Mouse (Mus musculus): ENCODE results near the gene Dnajc22.
A peak's percentile ranks its signal among the peaks of the same experiment; 100 is the strongest.

The Dnajc22 gene

DNA sequence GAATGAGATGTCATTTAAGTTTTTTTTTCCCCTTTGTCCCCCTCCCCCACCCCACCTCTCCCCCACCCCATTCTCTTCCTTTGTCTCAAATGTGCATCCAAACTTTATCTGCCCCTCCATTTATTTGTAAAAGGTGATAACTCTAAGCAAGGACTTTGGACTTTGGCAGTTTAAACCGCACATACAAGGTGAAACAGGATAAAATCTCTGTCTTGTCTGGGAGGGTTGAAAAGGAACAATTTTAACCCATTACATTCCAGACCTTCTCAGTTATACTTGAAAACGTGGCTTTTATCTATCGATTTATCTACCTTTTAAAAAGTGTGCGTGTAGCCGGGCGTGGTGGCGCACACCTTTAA lies 22.1 kb downstream of the Dnajc22 start:
- DNase-seq (ENCODE audit: low spot score): no peak

DNA sequence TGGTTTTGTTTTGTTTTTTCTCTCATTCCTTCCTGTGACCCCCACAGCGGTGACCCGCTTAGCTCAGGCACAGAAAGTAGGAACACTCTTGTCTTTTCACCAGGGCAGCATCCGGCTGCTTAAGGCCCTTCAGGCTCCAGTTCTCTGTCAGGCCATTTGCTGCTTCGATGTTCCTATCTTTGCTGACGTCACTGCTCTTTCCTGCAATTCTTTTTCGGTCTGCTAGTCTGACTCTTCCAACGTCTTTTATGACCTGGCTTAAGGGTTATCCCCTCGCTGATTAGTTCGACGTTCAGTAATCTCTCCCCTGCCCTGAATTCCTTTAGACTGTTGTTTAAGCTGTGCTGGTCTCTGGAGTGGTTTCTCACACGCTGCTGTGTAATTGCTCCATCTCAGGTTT lies 23.6 kb downstream of the Dnajc22 start:
- DNase-seq (ENCODE audit: low spot score): no peak

DNA sequence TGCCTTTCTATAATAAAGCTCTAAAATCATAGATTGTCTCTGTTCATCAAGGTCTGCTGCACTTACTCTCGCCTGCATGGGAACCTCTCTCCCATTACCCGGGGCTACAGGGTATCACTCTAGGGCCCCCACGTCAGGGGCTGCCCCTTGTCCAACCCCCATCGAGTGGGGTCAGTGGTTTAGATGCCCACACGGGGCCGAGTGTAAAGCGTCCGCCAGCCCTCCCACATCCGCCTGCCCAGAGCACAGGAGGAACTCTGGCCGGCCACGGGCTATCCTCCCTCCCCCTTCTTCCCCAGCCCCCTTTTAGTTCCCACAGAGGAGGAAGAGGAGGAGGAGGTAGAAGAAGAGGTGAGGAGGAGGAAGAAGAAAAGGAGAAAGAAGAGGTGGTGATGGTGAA lies 27.8 kb downstream of the Dnajc22 start:
- no peak for DNase-seq (ENCODE audit: low spot score)

DNA sequence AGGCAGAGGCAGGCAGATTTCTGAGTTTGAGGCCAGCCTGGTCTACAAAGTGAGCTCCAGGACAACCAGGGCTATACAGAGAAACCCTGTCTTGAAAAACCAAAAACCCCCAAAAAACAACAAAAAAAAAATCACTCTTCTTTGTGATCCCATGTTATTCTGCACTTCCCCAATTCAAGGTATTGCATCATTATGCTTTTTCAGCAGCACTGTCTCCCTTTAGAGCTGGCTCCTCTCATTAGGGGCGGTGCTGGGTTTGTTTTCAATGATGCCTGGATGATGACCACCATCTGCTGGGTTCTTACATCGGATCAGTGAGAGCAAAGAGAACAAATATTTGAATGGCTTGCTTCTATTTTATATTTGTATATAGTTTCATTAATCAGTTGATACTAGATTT lies 29.7 kb downstream of the Dnajc22 start:
- no peak for DNase-seq (ENCODE audit: low spot score)

DNA sequence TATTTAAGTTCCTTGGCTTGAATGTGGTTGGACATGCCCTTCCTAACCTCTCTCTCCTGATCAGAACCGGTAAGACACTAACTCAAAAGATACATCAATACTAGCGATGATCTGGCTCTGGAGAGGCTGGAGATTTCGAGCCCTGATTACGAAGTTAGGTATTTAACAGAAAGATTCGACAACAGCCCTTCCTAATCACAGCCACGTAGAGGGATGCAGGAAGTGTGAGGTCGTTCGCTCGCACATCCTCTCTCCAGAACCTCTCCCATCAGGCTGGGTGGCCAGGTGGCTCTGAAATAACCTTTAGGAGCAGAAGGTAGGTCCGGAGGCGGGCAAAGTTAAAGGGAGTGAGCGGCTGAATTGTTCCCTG lies 32.7 kb downstream of the Dnajc22 start, which contains the start of gene Spats2:
TSS of gene Spats2 (plus strand) at position 206 of the 370 bp plus-strand sequence.
- DNase-seq (ENCODE audit: low spot score): no peak

DNA sequence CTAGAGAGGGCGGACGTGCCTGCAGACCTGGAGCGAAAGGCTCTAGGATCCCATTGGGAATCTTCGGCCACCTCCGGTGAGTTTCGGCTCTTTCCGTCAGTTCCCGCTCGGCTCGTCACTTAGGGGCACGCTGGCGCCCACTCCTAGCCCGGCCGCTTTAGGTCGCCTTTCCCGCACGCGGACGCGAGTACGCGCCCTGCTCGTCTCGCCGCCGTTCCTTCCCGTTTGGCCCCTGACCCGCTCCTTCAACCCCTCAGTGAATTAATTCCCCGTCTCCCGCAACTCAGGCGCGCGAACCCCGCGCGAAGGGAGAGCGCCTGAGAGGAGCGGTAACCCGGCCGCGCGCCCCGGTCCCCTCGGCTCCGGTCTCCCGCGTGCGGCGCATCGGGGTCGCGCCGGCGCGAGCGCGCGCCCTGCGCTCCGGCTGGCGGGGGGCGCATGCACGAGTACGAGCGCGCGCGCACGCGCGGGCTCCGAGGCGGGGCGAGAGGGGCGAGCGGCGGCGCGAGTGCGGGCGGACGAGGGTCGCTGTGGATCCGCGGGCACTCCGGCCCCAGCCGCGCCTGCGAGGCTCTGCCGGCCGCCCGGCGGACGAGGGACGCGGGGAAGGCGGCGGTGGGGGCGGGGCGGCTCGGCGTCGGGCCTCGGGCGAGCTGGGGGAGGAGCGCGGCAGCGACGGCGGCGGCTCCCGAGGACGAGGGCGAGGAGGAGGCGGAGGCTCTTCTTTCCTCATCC lies 33.3 kb downstream of the Dnajc22 start:
- DNase-seq (ENCODE audit: low spot score): peak; percentile 94

DNA sequence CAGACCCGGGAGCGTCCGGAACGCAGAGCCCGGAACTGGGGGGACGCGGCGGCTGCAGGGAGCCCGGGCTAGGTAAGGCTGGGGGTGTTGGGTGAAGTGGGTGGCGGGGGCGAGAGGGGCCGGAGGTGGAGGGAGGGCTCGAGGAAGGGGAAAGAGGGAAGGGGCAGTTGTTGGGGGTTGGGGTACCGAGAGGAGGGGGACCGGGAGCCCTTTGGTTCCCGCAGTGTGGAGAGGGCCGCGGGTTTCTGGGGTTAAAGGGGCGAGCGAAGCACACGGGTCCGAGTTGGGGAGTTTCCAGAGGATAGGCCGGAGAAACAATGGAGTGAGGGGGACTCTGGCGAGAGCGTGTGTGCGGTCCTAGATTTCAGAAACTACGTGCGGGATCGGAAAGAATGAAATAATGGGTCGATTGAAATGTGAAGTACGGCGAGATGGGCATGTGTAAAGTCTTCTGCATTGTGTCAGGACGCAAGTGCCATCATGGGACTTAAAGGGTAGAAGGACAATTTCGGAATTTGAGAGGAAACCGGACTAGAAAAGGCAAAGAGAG lies 33.9 kb downstream of the Dnajc22 start:
- no peak for DNase-seq (ENCODE audit: low spot score)

DNA sequence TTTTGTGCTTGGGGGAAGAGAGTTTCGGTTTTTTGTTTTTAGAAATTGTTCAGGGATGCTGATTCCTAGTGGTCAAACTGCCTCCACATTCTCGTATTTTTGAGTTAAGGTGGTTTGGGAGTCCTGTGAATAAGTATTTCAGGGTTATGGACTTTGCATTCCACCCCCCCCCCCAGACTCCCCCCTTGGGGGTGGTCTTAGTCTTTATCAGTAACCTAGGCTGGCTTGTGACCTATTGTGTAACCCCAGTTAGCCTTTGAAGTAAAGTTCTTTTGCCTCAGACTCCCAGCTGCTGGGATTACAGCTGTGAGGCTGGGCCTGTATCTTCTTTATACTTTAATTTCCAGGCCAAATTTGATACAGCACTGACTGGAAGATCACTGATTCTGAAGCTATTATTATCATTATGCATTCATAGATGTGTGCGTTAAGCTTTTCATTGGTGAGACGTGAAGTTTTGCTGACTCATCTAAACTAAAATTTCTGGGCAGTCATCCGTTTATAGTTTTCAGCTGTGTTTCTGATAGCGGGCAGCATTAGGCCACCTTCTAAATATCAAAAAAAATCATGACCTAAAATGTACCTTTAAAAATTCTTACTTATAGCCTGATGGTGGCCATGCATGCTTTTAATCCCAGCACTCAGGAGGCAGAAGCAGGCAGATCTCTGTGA lies 35.0 kb downstream of the Dnajc22 start:
- DNase-seq (ENCODE audit: low spot score): no peak

DNA sequence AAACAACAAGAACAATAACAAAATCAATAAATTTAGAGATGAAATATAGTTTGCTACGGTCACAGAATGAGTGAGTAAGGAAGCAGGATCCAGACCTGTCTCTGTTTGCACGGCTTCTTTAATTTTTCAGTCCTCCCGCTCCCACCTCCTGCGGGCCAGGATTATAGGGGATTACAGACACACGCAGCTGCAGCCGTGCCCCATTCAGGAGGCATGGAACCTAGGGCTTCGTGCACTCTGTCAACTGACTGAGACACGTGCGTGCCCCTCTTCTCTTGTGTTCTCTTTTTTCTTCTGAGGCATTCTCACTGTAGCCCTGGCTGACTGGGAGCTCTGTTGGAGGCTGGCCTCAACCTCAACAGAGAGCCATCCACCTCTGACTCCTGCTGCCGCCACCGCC lies 36.5 kb downstream of the Dnajc22 start:
- DNase-seq (ENCODE audit: low spot score): no peak

DNA sequence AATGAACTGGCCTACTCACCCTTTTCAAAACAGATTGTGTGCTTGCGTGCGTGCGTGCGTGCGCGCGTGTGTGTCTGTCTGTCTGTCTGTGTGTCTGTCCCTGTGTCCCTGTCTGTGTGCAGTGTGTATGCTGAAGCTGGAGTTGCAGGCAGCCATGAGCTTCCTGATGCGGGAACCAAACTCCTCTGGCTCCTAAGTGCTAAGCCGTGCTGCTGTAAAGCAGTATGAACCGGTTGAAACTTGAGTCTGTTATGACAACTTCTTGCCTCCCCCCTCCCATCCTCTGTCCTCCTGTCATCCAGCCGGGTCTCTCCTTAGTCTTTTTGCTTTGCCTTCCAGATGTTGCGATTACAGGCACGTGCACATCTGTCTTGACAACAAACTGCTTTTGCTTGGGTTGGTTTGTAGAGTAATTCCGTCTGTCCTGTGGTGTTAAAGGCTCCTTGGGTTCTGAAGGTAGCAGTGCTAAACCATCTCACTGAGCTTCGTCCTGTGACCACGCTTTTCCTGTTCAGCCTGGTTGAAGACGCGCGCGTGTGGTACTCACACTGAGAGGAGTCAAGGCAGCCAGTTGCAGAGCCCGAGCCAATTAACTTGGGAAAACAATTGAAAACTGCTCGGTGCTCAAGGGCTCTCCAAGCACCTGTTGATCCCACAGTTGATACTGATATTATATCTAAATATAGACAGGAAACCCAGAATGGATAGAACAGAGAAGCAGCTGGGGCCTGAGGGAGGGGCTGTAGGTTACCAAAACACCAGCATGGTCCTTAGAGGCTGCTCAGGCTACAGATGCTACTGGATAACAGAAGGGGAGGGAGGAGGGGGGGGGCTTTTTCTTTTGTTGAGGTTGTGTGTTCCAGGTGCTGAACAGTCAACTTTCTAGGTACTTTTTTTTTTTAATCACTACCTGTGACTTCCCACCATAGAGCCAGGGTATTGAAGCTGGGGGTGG lies 37.3 kb downstream of the Dnajc22 start:
- DNase-seq (ENCODE audit: low spot score): no peak

DNA sequence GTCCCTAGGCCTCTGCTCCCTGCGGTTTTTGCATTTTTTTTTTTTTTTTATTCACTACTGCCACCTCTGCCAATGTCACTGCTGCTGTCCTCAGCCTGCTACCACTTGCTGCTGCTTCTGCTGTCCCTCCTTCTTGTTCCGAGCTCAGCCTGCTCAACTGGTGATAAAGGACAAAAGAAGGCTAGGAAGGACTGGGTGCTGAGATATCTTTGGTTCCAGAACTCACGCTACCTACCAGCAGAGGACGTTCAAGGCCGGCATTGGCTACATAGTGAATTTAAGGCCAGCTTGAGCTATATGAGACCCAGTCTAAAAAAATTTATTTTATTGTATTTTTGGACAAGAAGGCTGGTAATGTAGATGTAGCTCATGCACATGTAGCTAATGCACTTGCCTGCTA lies 45.4 kb downstream of the Dnajc22 start:
- DNase-seq (ENCODE audit: low spot score): peak; percentile 28

DNA sequence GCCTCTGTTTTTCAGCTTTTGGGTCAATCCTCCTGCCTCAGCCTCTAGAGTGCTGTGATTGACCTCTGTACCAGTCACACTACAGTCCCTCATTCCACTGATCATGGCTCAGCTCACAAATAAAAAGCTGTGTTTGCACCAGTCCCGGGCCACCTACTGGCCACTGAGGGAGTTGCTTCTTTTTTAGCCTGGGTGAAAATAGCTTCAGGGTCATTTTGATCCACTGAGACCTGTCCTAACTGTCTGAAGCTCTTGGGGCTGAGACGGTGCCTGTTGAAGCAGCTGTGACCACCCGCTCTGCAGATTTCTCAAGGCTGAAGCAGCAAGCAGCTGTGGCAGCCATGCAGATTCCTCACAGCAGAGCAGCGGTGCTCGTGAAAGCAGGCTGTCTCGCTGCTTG lies 46.7 kb downstream of the Dnajc22 start:
- DNase-seq (ENCODE audit: low spot score): peak; percentile 71

DNA sequence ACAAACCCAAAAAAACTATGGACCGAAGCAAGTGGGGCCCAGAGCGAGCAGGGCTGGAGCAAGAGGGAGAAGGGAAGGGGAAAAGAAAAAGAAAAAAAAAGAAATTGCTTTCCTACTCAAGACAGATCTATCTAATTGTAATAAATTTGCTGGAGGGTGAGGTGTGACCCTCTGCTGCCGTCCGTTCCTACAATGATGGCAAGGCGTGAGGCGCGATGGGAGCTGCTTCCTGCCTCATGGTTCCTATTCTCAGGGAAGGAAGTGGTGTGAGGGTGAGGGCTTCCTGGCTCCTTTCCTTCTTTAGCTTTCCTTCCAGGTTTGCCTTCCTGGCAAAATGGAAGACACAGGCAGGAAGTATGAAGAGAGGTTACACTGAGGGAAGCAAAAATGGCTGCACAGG lies 57.5 kb downstream of the Dnajc22 start:
- DNase-seq (ENCODE audit: low spot score): no peak

DNA sequence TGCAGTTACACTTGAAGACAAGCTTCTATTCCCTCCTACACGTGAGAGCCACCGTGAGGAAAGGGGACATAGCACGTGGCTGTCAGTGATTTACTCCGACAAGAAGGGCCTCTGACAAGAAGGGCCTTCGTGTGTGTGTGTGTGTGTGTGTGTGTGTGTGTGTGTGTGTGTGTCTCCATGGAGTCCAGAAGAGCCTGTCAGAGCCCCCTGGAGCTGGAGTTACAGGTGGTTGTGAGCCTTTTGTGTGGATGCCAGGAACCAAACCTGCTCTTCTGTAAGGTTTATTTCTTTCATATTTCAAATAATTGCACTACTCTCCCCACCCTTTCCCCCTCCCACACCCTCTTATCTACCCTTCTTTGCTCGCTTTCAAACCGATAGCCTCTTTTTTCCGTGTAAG lies 58.4 kb downstream of the Dnajc22 start:
- DNase-seq (ENCODE audit: low spot score): no peak

DNA sequence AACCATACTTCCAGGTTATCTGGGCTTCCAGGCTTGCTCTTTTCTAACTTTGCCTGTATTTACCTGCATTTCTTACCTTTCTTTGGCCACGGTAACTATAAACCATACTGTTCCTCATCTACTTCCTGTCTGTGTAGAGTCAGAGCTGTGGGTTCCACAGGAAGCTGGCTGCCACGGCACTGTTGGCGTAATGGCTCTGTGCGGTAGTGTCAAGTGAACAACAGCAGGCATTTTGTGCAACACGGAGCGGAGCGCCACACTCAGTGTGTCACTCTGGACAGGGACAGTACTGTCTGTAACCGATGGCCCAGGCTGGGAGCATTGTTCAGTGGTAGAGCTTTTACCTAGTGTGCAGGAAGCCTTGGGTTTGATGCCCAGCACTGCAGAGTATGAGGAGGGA lies 60.5 kb downstream of the Dnajc22 start:
- DNase-seq (ENCODE audit: low spot score): no peak

All from testis, postnatal 10 days (tissue).